Mouse (Mus musculus) cerebellum, adult 18-20 months (tissue): ENCODE measurements around the gene Ccm2.
"Not testable (repeated sequence)": the region's sequence is repeated elsewhere in the genome, so short reads cannot be mapped to it uniquely, and the experiment has no call there.

Experiments
- DNase-seq, 2 experiments: peaks; one replicate each; pipeline ENCODE4 v3.0.0; 2021

Gene Ccm2

GRCm38 (mm10) chr11:6546205-6547013 lies at the start of gene Ccm2:
Gene Ccm2 (plus strand): TSS chr11:6546887.
- DNase-seq, result peak; percentile 97

- peak; percentile 53 to 61 for DNase-seq
These were observed 49.3 kb upstream of the Ccm2 start for GRCm38 (mm10) chr11:6497311-6497948.

DNA sequence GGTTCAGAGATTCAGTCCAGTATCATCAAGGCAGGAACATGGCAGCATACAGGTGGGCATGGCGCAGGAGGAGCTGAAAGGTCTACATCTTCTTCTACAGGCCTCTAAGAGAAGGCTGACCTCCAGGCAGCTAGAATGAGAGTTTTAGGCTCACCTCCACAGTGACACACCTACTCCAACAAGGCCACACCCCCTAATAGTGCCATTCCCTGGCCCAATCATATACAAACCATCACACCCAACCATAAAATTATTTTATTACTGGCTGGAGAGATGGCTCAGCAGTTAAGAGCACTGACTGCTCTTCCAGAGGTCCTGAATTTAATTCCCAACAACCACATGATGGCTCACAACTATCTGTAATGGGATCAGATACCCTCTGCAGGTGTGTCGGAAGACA lies 44.2 kb upstream of the Ccm2 start:
- DNase-seq, result no peak

- peak; percentile 80 to 89 for DNase-seq
These were observed 42.5 kb upstream of the Ccm2 start for GRCm38 (mm10) chr11:6504226-6504625.

DNA sequence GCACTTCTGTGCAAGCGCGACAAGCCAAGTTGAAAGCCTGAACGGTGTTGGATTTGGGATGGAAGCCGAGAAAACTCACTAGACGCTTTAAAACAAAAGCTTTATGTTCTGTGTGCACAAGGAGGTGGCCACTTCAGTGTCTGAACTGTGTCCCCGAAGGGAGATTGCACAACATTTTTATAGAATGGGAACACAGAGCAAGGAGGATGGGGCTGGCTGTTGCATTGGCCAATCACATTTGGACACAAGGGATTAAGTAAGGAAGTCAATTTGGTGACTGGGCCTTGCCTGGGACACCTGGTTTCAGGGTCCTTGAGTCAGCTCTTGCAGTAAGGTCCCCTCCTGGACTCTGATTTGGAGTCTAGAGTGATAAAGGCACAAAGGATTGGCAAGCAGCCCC lies 42.0 kb upstream of the Ccm2 start:
- no peak for DNase-seq

- no peak for DNase-seq
These were observed 40.2 kb upstream of the Ccm2 start for GRCm38 (mm10) chr11:6506516-6506915.

GRCm38 (mm10) chr11:6508269-6508876 lies 38.3 kb upstream of the Ccm2 start:
- DNase-seq, result no peak

DNA sequence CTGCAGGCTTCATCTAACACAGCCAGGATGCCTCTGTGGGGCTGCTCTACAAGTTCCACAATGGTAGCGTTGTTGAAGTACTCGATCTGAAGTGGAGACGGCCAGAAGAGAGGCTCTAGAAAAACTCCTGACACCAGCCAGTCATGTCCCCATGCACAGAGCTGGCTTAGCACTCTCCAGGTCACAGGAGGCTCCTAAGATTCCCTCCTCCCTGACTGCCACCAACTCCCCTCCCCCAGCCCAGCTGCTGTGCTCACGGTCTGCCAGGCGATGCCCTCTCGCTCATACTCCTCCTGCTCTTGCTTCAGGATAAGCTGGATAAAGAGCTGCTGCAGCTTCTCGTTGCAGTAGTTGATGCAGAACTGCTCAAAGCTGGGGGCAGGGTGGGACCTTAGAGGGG lies 31.9 kb upstream of the Ccm2 start:
- no peak for DNase-seq

DNA sequence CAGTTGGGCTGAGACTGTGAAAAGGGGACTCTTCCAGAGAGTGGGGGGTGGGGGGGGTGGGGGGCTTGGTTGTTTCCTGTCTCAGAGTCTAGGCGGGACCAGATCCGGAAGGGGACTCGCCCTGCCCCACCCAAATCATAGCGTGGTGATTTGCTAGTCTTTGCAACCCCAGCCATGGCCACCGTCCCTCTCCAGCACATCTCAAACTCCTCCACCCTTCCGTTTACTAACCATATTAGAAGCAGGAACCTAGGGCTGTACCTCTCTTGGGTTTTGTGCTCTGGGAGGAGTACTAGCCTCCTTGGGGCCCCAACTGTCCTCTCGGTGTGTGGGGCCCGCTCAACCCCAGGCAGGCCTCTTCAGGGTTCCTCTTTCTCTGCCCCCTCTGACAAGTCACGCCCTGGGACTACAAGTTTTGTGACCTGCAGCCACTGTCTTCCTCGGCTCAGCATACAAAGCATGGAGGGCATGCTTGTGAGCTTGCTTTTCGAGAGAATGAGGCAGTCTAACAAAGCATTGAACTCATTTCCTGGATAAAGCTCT lies 27.1 kb upstream of the Ccm2 start:
- DNase-seq, result no peak

DNA sequence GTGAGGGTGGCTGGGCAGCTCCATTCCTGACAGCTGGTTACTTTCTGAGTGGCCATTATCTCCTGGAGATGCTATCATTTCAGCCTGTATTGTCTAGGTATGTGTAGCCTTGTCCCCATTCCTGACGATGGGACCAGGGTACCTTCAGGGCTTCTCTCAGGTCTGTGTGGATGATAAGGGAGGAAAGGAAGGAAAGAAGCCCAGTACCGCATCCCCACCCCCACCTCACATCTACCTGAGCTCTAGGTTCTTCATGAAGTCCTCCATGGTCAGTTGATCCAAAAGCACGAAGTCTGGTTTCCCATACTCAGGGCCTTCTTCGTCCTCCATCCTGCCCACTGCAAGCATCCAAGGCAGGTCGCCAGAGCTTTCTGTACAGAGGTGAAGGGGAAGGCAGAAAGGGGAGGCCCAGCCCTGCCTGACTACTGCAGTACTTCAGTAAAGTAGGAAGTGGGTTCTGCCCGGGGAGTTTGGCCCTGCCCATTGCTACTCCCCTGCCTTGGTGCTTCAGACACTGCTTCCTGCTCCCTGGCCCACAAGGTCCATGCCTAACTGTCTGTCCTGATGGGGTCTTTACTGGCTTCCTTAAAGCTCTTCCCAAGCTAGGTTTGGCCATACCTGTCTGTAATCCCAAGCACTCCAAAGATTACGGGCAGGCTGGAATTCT lies 26.0 kb upstream of the Ccm2 start, which contains the start of gene Myo1g:
Myo1g (minus strand) TSS at position 459 of the 667 bp plus-strand sequence.
- DNase-seq, result no peak

DNA sequence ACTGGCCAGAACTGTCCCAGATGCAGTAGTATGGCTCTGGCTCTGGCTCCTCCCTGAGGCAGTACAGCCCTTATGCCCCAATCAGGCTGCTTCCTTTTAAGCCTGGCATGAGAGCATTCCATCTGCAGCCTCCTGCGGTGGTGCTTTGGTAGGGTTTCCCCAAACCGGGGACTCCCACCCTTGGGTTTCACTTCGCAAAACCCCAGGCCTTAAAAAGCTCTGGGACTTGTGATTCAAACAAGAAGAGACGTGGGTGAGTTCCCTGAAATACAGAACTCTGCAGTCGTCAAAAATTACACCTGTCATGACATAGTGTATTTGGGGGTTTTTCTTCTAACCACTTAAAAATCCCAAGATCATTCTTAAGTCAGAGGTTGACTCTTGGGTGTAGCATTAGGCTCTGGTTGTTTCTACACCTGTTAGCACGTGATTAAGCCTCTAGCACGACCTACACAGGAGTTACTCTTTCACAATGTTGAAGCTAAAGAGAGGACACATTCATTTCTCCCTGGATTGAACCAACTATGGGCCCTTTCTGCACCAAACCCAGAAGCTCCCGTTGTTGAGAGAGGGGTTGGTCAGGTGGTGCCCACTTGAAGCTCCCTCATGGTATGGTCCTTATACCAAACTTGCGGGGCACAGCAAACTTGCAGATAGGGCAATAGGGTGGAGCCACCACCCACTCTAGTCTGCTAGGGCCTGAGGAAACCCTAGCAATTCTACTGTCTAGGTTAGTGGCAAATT lies 23.7 kb upstream of the Ccm2 start:
- no peak for DNase-seq

DNA sequence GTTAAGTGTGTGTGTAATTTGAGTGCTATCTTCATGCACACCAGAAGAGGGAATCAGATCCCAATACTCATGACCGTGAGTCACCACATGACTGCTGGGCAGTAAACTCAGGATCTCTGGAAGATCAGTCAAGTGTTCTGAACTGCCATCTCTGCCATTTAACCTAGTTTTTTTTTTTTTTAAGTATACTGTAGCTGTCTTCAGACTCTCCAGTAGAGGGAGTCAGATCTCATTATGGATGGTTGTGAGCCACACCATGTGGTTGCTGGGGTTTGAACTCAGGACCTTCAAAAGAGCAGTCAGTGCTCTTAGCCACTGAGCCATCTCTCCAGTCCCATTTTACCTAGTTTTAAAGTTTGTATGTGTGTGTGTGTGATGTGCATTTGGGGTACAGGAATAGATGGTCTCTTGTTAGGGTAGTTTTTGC lies 23.0 kb upstream of the Ccm2 start:
- no peak for DNase-seq

GRCm38 (mm10) chr11:6524165-6524879 lies 22.4 kb upstream of the Ccm2 start:
- no peak for DNase-seq

- no peak for DNase-seq
These were observed 21.8 kb upstream of the Ccm2 start for GRCm38 (mm10) chr11:6524880-6525238.

GRCm38 (mm10) chr11:6525241-6525640 lies 21.4 kb upstream of the Ccm2 start:
- no peak for DNase-seq

DNA sequence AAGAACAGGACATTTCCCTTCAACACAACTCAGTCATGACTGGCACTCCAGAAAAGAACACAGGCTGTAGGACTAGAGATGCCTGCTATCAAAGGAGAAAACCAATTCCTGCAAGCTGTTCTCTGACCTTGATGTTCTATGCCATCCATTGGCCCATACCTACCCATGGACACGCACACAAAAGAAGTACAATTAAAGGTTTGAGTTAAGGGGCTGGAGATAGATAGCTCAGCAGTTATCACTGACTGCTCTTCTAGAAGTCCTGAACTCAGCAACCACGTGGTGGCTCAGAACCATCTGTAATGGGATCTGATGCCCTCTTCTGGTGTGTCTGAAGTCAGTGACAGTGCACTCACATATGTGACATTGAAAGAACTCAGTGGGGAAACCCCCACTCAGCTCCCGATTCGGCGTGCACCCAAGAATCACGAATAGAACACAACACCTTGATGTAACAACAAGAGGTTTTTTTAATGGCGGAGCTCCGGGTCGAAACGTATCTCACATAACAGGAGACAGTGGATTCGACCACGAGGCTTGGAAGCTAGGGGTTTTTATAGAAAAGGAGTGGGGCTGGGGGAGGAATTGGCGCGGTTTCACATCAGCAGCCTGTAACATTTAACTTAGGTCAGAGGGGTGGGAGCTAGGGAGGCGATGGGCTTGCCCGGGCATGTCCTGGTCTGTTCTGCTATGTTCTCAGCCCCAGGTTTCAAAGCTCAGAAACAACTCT lies 20.0 kb upstream of the Ccm2 start:
- not testable (repeated sequence) for DNase-seq

DNA sequence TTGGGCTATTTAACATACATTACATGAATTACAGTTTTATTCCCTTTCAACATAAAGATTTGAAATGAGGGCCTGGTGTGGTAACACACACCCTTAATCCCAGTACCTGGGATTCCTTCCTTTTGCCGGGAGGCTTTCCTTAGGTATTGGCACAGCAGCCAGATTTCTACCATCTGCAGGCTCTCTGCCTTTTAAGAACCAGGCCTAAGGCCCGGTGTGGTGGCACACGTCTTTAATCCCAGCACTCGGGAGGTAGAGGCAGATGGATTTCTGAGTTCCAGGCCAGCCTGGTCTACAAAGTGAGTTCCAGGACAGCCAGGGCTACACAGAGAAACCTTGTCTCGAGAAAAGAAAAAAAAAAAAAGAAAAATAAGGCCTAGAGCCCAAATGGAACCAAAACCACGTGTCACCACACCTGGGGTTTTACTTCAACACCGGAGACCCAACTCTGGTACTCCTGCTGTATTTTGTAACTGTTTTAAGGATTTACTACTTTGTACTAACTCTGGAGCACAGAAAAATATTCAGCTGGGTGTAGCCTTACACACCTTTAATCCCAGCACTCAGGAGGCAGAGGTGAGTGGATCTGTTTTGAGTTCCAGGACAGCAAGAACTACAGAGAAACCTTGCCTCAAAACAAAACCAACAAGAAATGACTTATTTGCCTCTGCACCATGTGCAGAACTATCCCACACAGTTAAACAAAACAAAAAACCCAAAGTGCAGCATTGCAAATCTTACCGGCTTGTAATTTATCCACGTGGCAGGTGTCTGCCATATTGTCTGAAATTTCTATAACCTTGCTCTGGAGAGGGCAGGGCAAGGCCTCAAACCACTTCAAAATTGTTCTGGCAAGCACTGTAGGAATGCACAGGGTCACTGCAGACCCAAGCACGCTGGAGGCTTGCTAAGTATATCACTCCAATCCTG lies 19.2 kb upstream of the Ccm2 start:
- DNase-seq, result no peak

DNA sequence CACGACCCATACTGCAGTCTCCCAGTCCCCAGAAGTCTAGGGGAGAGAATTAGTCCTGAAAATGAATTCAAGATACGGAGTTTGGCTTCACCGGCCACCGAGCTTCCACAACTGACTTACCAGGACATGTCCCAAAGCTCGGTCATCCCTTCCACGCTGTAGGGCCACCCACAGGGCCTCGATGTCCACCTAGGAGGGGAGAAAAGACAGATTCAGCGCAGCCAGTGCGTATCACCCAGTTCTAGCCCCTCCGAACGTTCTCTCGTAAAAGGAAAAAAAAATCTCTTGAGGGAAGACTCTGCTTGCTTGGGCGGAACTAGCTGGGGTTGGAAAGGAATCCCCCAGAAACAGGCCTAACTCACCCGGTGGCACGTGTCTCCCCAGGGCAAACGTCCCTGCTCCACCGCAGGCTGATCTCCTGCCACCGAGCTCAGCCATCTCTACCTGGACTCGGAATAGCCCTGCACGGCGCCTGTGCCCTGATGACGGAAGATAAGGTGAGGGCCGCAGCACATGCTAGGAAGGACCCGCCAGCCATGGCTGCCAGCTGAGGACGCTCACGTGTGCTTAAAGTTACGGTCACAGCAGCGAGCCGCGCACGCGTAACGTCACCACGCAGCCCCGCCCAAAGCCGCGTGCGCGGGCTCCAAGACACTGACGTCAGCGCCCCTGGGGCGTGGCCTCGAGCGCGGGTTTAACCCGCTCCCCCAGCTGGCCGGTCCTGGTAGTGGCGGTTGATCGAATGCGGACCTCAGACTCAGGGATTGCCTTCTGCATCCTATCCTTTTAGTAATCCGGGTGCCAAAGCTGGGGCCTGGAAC lies 18.3 kb upstream of the Ccm2 start:
- peak; percentile 95 to 100 for DNase-seq

GRCm38 (mm10) chr11:6529961-6530360 lies 16.7 kb upstream of the Ccm2 start:
- no peak for DNase-seq
